Mouse (Mus musculus) E14TG2a.4 (cell line): ENCODE measurements around the gene Ptpn21.

Experiments
- CTCF ChIP-seq: conservative IDR thresholded peaks from 2 replicates; pipeline ENCODE4 v1.5.1; 2014; ENCODE audit warnings: low read length
- NANOG ChIP-seq: IDR thresholded peaks from 2 replicates; pipeline ENCODE4 v1.6.1; 2014; ENCODE audit warnings: borderline replicate concordance, low read length, mixed read lengths
- POU5F1 ChIP-seq: IDR thresholded peaks from 2 replicates; pipeline ENCODE4 v1.6.1; 2014; ENCODE audit warnings: low read length, borderline replicate concordance

DNA sequence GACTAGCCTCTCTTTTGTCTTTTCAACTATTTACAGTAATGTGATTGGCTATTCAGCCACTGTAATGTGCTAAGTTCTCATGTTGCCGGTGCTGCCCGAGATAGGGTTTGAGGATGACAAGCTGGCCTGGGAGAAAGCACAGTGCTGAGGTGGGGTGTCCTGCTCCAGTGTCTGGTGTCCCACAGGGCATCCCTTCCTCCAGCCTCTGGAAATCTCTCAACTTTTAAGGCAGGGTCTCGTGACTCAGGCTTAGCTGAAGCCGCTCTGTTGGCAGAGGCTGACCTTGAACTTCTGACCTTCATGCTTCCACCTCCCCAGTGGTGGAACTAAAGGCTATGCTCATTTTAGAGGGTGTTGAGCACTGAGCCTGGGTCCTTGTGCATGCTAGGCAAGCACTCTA, 66.8 kb downstream of the Ptpn21 start:
- no peak for TF ChIP-seq CTCF
- no peak for TF ChIP-seq POU5F1
- no peak for TF ChIP-seq NANOG
